Mouse (Mus musculus) MEL (cell line): ENCODE results near the gene Ankrd34c. TPM values are rescaled to one million over a fixed set of nuclear protein-coding genes. Genes with fewer than 3 reads are reported as not detected.

Experiments
- DNase-seq: peaks from one replicate; pipeline ENCODE4 v3.0.0; 2011; ENCODE audit warnings: low read depth, low spot score
- H3K27ac ChIP-seq: 2 replicates; pipeline ENCODE4 v1.5.1; 2012; ENCODE audit warnings: low read depth, mild to moderate bottlenecking, control low read depth, low read length, moderate library complexity; ENCODE audit not compliant: control insufficient read depth
- H3K27me3 ChIP-seq, 2 experiments: fragments of 150-350 bp in 1 of 2; sonication (generic) in 1 of 2; 2 replicates each; pipeline ENCODE4 v1.6.1; 2012; ENCODE audit warnings: low read length in 2 of 2, mild to moderate bottlenecking in 2 of 2, improper control_type of control experiment in 1 of 2, moderate library complexity in 1 of 2; ENCODE audit not compliant: insufficient read depth in 2 of 2, control insufficient read depth in 1 of 2
- H3K36me3 ChIP-seq, 2 experiments: 2 replicates each; pipeline ENCODE4 v1.6.1; 2012 to 2014; ENCODE audit warnings: low read length in 2 of 2, improper control_type of control experiment in 1 of 2, inconsistent platforms in 1 of 2, mild to moderate bottlenecking in 1 of 2; ENCODE audit not compliant: insufficient read depth in 2 of 2, control insufficient read depth in 1 of 2
- H3K4me1 ChIP-seq, 2 experiments: fragments of 150-350 bp in 1 of 2; sonication (generic) in 1 of 2; 2 replicates each; pipeline ENCODE4 v1.6.1; 2012; ENCODE audit warnings: low read length in 2 of 2, improper control_type of control experiment in 1 of 2, mild to moderate bottlenecking in 1 of 2; ENCODE audit not compliant: insufficient read depth in 2 of 2, control insufficient read depth in 1 of 2
- H3K4me3 ChIP-seq, 2 experiments: fragments of 150-350 bp in 1 of 2; sonication (generic) in 1 of 2; 2 replicates each; pipeline ENCODE4 v1.5.1; 2012; ENCODE audit warnings: low read depth in 2 of 2, low read length in 2 of 2, mild to moderate bottlenecking in 2 of 2, moderate library complexity in 2 of 2, control low read depth in 1 of 2, improper control_type of control experiment in 1 of 2; ENCODE audit not compliant: control insufficient read depth in 1 of 2, insufficient read depth in 1 of 2
- H3K79me2 ChIP-seq: 2 replicates; pipeline ENCODE4 v1.6.1; 2012; ENCODE audit warnings: mild to moderate bottlenecking, low read length, moderate library complexity; ENCODE audit not compliant: control insufficient read depth, poor library complexity, insufficient read depth
- H3K9ac ChIP-seq: 2 replicates; pipeline ENCODE4 v1.6.1; 2012; ENCODE audit warnings: low read depth, mild to moderate bottlenecking, control low read depth, low read length, moderate library complexity; ENCODE audit not compliant: control insufficient read depth, poor library complexity, severe bottlenecking
- H3K9me3 ChIP-seq: fragments of 150-350 bp; sonication (generic); replicated peaks from 2 replicates; pipeline ENCODE4 v1.6.1; 2012; ENCODE audit warnings: mild to moderate bottlenecking, low read length, improper control_type of control experiment, moderate library complexity; ENCODE audit not compliant: insufficient read depth
- CTCF ChIP-seq, 3 experiments: IDR thresholded peaks in 2 of 3; conservative IDR thresholded peaks in 1 of 3; 2 replicates each; pipeline ENCODE4 v1.5.1; 2011 to 2012; ENCODE audit warnings: low read length in 3 of 3, low read depth in 2 of 3, mild to moderate bottlenecking in 2 of 3, improper control_type of control experiment in 1 of 3, inconsistent platforms in 1 of 3, mixed read lengths in 1 of 3, moderate library complexity in 1 of 3; ENCODE audit not compliant: control insufficient read depth in 1 of 3, insufficient read depth in 1 of 3, poor library complexity in 1 of 3, severe bottlenecking in 1 of 3
- ELF1 ChIP-seq: IDR thresholded peaks from 2 replicates; pipeline ENCODE4 v1.6.1; 2014; ENCODE audit warnings: low read depth, mild to moderate bottlenecking, inconsistent platforms, low read length, improper control_type of control experiment, moderate library complexity
- HCFC1 ChIP-seq: IDR thresholded peaks from 2 replicates; pipeline ENCODE4 v1.6.1; 2012; ENCODE audit warnings: low read depth, mild to moderate bottlenecking, inconsistent platforms, low read length, improper control_type of control experiment, moderate library complexity
- MAZ ChIP-seq: IDR thresholded peaks from 2 replicates; pipeline ENCODE4 v1.6.1; 2012; ENCODE audit warnings: low read depth, mild to moderate bottlenecking, inconsistent platforms, low read length, improper control_type of control experiment
- MXI1 ChIP-seq: IDR thresholded peaks from 2 replicates; pipeline ENCODE4 v1.6.1; 2011; ENCODE audit warnings: mild to moderate bottlenecking, low read depth, low read length, improper control_type of control experiment
- POLR2AphosphoS5 ChIP-seq: IDR thresholded peaks from 2 replicates; pipeline ENCODE4 v1.6.1; 2012; ENCODE audit warnings: low read depth, borderline replicate concordance, mild to moderate bottlenecking, inconsistent platforms, low read length, moderate library complexity, mixed read lengths
- RAD21 ChIP-seq: IDR thresholded peaks from 2 replicates; pipeline ENCODE4 v1.6.1; 2011; ENCODE audit warnings: mild to moderate bottlenecking, low read depth, low read length, improper control_type of control experiment
- SMC3 ChIP-seq: IDR thresholded peaks from 2 replicates; pipeline ENCODE4 v1.6.1; 2011; ENCODE audit warnings: low read depth, low read length, improper control_type of control experiment
- TBP ChIP-seq: IDR thresholded peaks from 2 replicates; pipeline ENCODE4 v1.8.0; 2011; ENCODE audit warnings: low read depth, low read length, improper control_type of control experiment
- TCF12 ChIP-seq: IDR thresholded peaks from 2 replicates; pipeline ENCODE4 v1.6.1; 2014; ENCODE audit warnings: low read depth, mild to moderate bottlenecking, inconsistent platforms, low read length, improper control_type of control experiment, moderate library complexity
- USF2 ChIP-seq, 2 experiments: IDR thresholded peaks; 2 replicates each; pipeline ENCODE4 v1.6.1; 2011 to 2012; ENCODE audit warnings: improper control_type of control experiment in 2 of 2, low read length in 2 of 2, borderline replicate concordance in 1 of 2, inconsistent platforms in 1 of 2, low read depth in 1 of 2, mild to moderate bottlenecking in 1 of 2; ENCODE audit not compliant: insufficient read depth in 1 of 2
- ZC3H11A ChIP-seq: IDR thresholded peaks from 2 replicates; pipeline ENCODE4 v1.6.1; 2012; ENCODE audit warnings: low read depth, mild to moderate bottlenecking, inconsistent platforms, low read length, improper control_type of control experiment
- ZNF384 ChIP-seq: IDR thresholded peaks from 2 replicates; pipeline ENCODE4 v1.6.1; 2012; ENCODE audit warnings: low read depth, mild to moderate bottlenecking, inconsistent platforms, low read length, improper control_type of control experiment
- polyA plus RNA-seq, 2 experiments: library from polyadenylated mRNA; stranded (reverse) in 1 of 2; unstranded in 1 of 2; fragments of >175 nt in 1 of 2; fragments of >200 nt in 1 of 2; gene quantifications; 2 replicates each; pipeline versions ENCODE4 v1.2.1 to v1.2.4; 2012; ENCODE audit warnings: low replicate concordance in 2 of 2, low read depth in 1 of 2; ENCODE audit not compliant: insufficient read length in 2 of 2, insufficient read depth in 1 of 2, missing spikeins in 1 of 2
- total RNA-seq: library from RNA; depleted of rRNA; stranded (reverse); fragments of 300-350 nt; gene quantifications from 2 replicates; pipeline ENCODE4 v1.2.3, GENCODE M21; 2012; rRNA removed

Gene Ankrd34c
- total and polyA plus RNA-seq, 3 experiments = not detected

- Histone ChIP-seq H3K4me1 (no peaks in the 10 kb centered on the region), H3K27me3 (peaks cover 2 to 4% of the 10 kb centered on the region in 2 experiments; a peak in 3 of 4 replicates), H3K4me3 (no peak overlapping the region), H3K36me3 (no peaks in the 10 kb centered on the region), H3K9ac (no peak overlapping the region), H3K79me2 (no peaks in the 10 kb centered on the region), H3K27ac (no peak overlapping the region), H3K9me3 (no peaks in the 10 kb centered on the region)
- no peak for TF ChIP-seq HCFC1
- no peak for TF ChIP-seq TBP
- no peak for TF ChIP-seq MAZ
- TF ChIP-seq ELF1 = no peak
- TF ChIP-seq SMC3 = 0 out of 2 replicates have a peak, but pooled peaks have one; percentile 14
- peak in 1 of 3 experiments; percentile 30; a peak in 2 of 6 replicates for TF ChIP-seq CTCF (IDR thresholded peaks at IDR 0.05 in 2 of 3, conservative IDR thresholded peaks at IDR 0.05 in 1 of 3; ENCODE audit: control insufficient read depth in 1 of 3, insufficient read depth in 1 of 3, low read depth in 2 of 3, low read length in 3 of 3, poor library complexity in 1 of 3, severe bottlenecking in 1 of 3)
- TF ChIP-seq RAD21 = peak; percentile 7
- TF ChIP-seq TCF12 = no peak
- no peak for TF ChIP-seq MXI1
- DNase-seq = no peak
Observed at GRCm38 (mm10) chr9:89686262-89686661, 52.0 kb downstream of the Ankrd34c start.

- Histone ChIP-seq H3K79me2 (no peaks in the 10 kb centered on the region), H3K4me3 (no peak overlapping the region), H3K27me3 (peaks cover 4 to 6% of the 10 kb centered on the region in 2 experiments; a peak in 3 of 4 replicates), H3K27ac (no peak overlapping the region), H3K9me3 (no peaks in the 10 kb centered on the region), H3K36me3 (no peaks in the 10 kb centered on the region), H3K4me1 (no peaks in the 10 kb centered on the region), H3K9ac (no peak overlapping the region)
- TF ChIP-seq RAD21 (peak; percentile 38), MXI1 (no peak), ZC3H11A (no peak), POLR2AphosphoS5 (no peak), ZNF384 (no peak), CTCF (IDR thresholded peaks at IDR 0.05 in 2 of 3, conservative IDR thresholded peaks at IDR 0.05 in 1 of 3; ENCODE audit: control insufficient read depth in 1 of 3, insufficient read depth in 1 of 3, low read depth in 2 of 3, low read length in 3 of 3, poor library complexity in 1 of 3, severe bottlenecking in 1 of 3) (peak in 1 of 3 experiments; percentile 31; a peak in 3 of 6 replicates), USF2 (IDR thresholded peaks at IDR 0.05; ENCODE audit: borderline replicate concordance in 1 of 2, insufficient read depth in 1 of 2, low read depth in 1 of 2, low read length in 2 of 2) (no peak)
- no peak for DNase-seq
Observed at GRCm38 (mm10) chr9:89678974-89679373, 59.3 kb downstream of the Ankrd34c start.

Other genes with a start within 250 kb of the Ankrd34c start
- not detected in 2 replicates for gene Minar1, start 115.3 kb downstream of the Ankrd34c start, total RNA-seq
- gene Minar1, start 115.3 kb downstream of the Ankrd34c start, polyA plus RNA-seq = not detected
- gene Tmed3, start 33.4 kb downstream of the Ankrd34c start, total RNA-seq = 84.6 and 102 TPM in 2 replicates
- 10 to 100 TPM in 1 of 2 experiments, not detected in 1; 76.7 TPM for gene Tmed3, start 33.4 kb downstream of the Ankrd34c start, polyA plus RNA-seq
- not detected in 2 replicates for gene Rasgrf1, start 171.4 kb upstream of the Ankrd34c start, total RNA-seq
- gene Rasgrf1, start 171.4 kb upstream of the Ankrd34c start, polyA plus RNA-seq = not detected